Mouse (Mus musculus) bone marrow, adult 2 months (tissue): ENCODE data around the gene Myo19.

ENCODE experiments used
- CTCF ChIP-seq: fragments of 200-500 bp; IDR thresholded peaks from 2 replicates; pipeline ENCODE4 v1.5.1; 2011; ENCODE audit warnings: low read length, control low read depth; ENCODE audit not compliant: control insufficient read depth, insufficient read depth
- POLR2A ChIP-seq: fragments of 200-500 bp; IDR thresholded peaks from 2 replicates; pipeline ENCODE4 v1.6.1; 2011; ENCODE audit warnings: low read depth, mild to moderate bottlenecking, control low read depth, low read length, borderline replicate concordance; ENCODE audit not compliant: control insufficient read depth

- no peak for TF ChIP-seq CTCF
- no peak for TF ChIP-seq POLR2A
Measured at GRCm38 (mm10) chr11:84888025-84888424, 8.1 kb downstream of the Myo19 start.
